Mouse (Mus musculus): ENCODE data around the gene Hsd11b1.

Gene Hsd11b1

DNA sequence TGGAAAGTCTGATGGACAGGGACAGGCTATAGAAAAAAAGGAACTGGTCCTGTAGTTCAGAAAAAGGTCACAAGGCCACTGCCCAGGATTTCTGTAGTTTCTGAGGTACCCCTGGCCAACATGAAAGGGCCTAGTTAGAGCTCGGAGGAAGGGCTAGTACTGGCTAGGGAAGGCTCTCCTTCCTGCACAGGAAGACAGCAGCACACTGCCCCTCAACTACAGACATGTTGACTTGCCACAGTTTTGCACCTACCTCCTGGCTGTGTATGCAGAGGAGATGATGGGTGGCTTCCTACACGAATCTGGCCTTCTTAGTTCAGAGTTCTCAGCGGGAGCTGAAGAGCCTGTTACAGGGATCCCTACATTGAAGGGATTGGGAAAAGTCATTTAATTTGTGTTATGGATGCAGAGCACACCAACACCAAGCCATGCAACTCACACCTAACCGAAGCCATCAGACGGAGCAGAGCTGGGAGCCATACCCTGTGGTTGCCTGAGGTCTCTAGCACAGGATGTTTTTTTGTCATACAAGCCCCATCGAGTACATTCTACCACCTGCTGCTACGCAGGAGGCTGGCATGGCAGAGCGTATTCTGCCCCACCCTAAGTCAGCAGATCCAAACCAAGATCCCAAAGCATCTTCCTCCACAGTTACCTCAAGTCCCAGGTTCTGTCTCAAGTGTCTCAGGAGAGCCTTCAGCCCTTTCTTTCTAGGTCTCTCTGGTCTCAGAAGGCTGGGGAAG lies 63.1 kb downstream of the Hsd11b1 start:
- DNase-seq (ENCODE audit: low spot score): no peak

DNA sequence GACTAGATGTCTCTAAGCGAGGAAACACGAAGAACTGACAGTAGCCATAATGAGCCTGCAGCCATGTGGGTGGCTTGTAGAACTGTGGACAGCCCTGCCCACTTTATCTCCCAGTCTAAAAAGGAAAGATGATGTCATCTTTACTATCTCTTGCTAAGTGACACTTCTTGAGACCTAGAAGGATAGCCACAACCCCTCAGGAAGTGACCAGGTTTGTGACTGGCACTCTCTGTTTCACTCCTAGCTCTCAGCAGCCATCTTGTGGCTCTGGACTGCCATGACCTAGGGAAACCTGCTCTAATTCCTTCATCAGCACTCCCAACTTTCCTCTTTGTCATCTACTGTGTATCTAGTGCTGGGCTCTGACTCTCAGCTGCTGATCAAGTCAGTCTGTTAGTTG lies 65.6 kb downstream of the Hsd11b1 start:
- no peak for DNase-seq (ENCODE audit: low spot score)

DNA sequence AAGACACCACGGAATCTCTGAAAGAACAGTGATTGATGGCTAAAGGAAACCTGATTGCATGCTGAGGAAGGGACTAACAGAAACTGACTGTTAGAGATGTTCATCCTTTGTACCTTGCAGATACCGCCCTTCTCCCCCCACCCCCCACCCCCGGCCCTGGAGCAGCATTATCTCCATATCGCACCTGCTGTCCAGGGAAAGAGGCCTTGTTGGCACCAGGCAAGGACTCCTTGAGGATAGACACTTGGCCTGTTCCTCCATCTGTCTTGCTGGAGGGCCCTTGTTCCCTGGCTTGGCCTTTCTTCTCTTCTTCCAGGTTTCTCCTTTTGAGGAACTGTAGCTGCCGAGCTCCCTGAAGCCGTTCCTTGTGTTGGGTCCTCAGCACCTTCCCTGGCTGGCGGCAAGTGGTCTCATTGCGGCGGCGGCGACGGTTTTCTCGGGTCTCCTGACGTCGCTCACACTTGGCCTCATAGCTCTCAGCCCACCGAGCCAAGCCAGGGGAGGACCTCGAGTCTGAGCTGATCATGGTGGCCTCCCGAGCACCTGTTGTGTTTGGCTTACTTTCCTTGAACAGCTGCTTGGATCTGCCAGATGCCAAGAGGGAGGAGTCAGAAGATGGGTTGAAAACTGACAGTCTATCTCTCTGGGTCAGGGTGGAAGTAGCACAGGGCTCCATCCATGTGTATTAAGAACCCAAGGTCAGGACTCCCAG lies 66.2 kb downstream of the Hsd11b1 start:
- no peak for DNase-seq (ENCODE audit: low spot score)

DNA sequence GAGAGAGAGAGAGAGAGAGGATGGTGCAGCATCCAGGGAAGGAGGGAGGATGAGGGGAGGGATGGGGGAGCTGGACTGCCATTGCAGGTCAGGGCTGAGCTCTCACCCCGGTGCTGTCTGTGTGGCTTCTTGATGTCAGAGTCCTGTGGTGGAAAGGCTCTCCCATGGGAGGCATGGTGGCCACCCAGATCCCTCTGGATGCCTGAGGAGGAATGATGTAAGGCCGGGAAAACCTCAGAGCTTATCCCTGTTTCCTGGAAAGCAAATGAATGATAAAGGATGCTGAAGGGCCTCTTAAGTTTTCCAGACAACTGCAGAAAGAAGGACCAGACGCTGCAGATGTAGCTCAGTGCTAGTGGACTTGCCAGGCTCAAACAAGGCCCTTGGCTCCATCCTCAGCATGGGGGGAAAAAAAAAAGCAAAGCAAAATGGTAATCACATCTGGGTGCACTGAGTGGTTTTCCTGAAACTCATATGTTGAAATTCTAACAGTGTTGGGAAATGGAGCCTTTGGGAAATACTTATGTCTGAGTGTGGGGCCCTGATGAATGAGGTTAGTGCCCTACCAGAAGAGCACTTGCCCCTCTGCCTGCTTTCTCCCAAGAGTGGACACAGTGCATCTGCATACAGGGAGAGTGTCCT lies 68.6 kb downstream of the Hsd11b1 start:
- no peak for DNase-seq (ENCODE audit: low spot score)

DNA sequence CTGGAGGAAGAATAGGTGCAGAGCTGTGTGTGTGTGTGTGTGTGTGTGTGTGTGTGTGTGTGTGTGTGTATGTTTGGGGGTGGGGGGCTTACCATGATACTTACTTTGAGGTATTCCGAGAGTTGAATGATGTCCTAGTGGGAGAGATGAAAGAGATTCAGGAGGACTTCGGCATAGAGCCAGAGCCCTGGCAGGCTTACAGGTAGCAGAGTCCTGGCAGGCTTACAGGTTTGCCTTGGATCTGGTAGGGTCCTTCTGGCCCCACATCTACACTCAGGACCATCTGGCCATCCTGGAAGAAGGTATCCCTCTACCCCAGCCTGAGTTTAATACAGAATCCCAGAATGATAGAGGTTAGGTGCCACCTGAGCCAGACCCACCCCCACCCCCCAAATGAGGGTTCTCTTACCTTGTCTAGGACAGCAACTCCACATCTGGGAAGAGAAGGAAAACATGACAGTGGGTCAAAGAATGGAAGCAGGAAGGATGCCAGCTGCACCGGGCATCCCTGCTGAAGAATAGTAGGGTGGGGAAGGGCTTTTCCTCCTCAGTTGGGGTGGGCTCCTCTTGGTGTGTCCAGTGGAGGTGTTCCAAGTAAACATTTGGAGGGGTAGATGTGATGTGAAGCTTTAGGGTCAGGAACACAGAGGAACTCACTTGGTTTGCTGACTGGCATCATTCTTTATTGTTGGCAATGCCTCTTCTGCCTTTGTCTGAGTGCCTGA lies 69.3 kb downstream of the Hsd11b1 start:
- no peak for DNase-seq (ENCODE audit: low spot score)

DNA sequence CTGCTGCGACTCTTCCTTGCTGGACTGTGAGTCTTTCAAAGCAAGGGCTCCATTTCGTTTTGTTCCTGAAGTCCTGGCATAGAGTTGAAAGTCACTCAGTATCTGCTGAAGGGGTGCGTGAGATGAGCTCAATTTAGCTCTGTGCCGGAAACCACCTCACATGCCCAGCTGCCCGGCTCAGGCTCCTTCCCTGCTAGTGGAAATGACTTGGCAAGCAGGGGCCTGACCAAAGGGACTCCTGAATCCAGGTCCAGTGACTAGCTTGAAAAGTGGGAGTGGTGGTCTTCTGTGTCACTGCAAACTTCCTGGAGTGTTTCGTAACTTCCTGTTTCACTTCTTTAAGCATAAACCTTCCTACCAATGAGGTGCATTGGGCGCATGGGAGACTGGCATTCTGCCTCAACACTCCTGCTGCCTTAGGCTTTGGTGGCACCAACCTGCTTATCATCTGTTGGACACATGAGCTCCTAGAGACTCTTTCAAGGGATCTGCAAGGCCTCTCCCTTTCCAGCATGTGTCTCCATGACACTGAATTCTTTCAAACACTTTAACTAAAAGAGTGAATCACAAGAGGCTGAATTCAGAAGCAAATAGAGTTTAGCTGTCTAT lies 72.1 kb downstream of the Hsd11b1 start:
- no peak for DNase-seq (ENCODE audit: low spot score)

DNA sequence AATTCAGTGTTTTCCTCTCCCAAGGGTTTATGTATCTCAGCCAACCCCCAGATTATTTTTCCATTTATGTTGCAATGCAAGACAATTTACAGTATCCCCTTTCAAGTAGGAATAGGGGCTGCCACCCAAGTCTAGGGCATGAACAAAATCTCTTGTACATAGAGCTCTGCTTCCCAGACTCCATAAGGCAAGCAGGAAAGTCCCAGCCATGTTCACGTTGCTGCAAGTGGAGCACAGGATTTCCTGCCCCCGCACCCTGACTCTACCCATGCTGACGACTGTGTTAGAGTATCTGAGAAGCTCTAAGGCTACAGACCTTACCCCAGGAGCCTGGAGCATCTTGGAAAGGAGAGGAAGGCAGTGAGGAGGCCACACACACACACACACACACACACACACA lies 74.1 kb downstream of the Hsd11b1 start:
- no peak for DNase-seq (ENCODE audit: low spot score)

DNA sequence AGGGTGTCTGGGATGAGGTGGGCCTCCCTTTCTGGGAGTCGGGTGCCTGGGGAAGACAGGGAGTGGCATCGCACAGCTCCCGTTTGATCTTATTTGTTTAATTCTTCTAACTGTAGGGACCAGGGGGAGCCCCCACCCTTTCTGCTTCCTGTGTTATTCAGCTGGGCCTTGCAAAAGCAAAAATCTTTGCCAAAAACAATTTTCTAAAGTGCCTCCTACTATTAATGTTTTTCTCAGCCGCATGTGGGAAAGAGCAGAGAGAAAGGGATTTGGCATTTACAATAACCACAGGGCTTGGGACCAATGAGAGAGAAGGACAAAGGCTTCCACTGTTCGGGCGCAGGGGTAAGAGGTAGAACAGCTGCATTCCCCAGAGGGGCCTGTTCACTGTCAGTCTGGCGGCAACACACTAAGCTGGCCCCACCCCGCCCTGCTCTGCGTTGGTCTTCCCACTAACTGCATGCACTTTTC lies 74.7 kb downstream of the Hsd11b1 start:
- no peak for DNase-seq (ENCODE audit: low spot score)

DNA sequence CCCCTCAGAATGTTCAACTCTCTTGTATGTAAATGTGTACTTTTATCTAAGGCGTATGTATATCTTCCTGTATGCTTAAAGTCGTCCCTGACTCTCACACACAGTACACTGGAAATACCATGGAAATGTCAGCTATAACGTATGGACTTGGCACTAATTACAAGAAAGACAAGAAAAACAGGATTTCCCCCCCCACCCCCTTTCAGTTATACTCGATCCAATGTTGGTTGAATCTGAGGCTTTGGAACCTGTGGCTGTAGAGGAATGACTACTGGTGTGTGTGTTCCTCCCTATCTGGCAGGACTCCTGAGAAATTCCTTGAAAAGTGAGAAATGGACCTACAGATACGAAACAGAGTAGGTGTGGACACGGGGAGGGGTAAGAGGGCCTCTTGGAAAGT lies 75.6 kb downstream of the Hsd11b1 start:
- no peak for DNase-seq (ENCODE audit: low spot score)

DNA sequence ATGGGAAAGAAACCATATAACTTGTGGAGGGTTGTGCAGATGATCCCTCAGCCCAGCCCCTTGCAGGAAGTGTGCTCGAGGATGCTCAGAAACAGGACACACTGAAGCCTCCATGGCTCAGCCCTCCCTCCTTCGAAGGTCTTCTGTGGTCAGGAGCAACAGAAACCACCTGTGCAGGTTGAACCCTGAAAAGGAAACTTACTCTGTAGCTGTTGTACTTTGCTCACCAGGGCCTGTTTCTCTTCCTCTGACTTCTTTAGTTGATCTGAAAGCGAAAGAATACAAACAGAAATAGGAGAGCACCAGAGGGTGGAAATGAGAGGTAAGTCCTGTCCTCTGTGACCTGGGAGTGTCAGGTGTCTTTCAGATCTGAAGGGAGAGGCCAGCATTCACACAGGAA lies 82.8 kb downstream of the Hsd11b1 start:
- no peak for DNase-seq (ENCODE audit: low spot score)

DNA sequence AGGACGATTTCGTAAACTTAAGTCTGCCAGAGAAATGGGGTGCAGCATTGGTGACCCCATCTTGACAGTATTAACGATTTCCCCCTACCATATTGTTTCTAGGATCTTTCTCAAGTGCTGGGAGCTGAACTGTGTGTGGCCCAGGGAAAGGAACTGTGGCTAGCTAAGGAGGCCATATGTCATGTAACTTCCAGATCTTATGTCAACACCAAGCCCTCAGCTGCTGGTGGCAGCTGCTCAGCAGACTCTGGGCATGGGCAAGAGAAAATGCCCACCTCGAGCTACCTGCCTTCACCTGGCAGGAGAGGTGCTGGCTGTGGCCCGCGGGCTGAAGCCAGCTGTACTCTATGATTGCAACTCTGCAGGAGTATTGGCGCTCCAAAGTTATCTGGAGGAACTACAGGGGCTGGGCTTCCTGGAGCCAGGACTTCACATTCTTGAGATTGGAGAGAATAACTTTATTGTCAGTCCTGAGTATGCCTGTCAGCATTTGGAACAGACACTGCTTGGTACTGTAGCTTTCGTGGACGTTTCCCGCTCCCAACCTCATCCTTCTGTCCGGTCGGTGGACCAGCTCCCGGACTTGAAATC lies 89.6 kb downstream of the Hsd11b1 start:
- no peak for DNase-seq (ENCODE audit: low spot score)

DNA sequence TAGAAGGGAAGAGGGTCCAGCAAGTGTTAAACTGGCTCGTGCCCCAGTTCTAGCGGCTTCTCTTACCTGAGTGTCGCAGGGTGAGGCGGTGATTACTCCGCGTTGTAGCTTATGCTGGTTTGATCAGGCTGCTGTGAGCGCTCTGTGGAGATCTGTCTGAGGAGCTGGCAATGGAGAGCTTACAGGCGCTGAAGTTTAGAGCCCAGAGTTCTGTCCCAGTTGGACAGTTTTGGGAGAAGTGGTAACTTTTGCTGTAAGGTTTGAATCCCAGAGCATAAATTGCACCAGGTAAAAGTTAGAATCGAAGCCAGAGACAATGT lies 90.1 kb downstream of the Hsd11b1 start:
- DNase-seq (ENCODE audit: low spot score): no peak

DNA sequence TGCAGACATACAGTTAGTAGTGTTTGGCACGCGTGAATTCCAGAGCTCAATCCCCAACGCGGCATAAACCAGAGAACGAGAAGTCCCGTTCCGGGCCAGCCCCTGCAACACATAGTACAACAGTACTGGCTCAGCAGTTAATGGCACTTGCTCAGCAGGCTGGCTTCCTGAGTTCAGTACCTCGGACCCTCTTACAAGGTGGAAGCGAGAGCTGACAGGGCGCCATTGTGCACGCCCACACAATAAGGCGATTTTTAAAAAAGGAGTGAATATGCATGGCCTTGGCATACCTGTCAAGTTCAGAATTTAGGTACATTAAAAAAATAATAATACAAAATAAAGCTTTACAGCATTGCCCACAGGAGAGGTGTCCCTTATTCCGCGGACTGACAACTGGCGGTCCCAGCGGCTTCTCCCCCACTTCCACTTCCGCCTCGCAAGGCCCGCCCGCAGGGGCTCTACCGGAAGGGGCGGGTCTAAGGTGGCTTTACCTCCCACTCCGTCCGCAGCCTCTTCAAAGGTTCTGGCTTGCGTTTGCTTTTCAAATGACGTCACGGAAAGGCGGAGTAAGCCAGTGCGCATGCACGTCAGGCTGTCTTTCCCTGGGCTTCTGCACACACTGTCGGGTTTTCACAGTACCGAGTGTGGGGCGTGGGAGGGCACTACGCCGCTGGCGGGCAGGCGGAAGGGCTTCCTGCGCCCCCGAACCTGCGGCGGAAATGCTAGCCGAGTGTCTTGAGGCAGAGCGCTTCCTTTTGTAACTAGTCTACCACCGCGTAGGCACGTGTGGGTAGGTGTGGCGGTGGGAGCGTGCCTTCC lies 90.7 kb downstream of the Hsd11b1 start:
- DNase-seq (ENCODE audit: low spot score): peak; percentile 86
